Mouse (Mus musculus): Measurements from ENCODE around the gene H2-Ab1.

GRCm38 (mm10) chr17:34280499-34281038, 23.1 kb downstream of the H2-Ab1 start:
- TF ChIP-seq POLR2A (IDR thresholded peaks at IDR 0.05; ENCODE audit: borderline replicate concordance, control insufficient read depth, low read depth, low read length) (no peak), CTCF (IDR thresholded peaks at IDR 0.05; ENCODE audit: control insufficient read depth, insufficient read depth, low read length) (no peak)

All from bone marrow, adult 2 months (tissue).